Mouse (Mus musculus): Measurements from ENCODE around the gene Dbndd2. TPM values are rescaled to one million over a fixed set of nuclear protein-coding genes. Genes with fewer than 3 reads are reported as not detected.
A peak's percentile ranks its signal among the peaks of the same experiment; 100 is the strongest.

The Dbndd2 gene
- polyA plus RNA-seq (2015; fragmentation: Nextera tagmentation; extraction: Ambion mirVana): 6.3 and 6.9 TPM in 2 replicates

DNA sequence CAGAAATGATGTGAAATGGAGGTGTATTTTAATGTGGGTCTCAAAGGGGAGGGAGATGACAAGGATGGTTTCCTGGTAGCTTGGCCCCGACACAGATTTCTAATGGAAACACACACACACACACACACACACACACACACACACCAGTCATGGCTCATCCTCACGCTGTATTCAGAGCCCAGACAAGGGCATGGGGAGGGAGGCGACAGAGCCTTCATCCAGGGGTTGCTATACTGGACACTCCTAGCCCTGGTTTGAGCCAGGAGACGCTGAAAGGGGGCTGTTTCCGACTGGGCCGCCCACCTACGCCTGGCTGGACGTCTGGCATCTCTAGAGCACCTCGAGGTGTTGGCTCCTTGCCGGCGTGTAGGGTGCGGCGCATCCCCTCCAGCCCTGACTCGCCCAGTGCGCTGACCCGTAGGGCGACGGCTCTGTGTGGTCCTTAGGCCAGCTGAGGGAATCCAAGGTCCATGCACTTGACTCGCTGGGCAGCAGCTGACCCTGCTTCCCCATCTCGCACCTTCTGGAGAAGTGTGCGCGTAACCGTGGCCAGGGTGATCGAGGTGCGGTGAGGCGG, at the start of gene Dbndd2:
Gene Dbndd2 (plus strand): TSS at position 426 of the 577 bp plus-strand sequence.
- Histone ChIP-seq H3K4me3 (peak within 1 kb of the TSS; percentile 67), H3K9ac (peak within 1 kb of the TSS; percentile 62), H3K27ac (no peak within 1 kb of the TSS), H3K4me1 (peaks cover 17% of the 10 kb centered on the region), H3K36me3 (0 out of 2 replicates have a peak, but pooled peaks cover 8% of the 10 kb centered on the region), H3K27me3 (peaks cover 36% of the 10 kb centered on the region), H3K9me3 (no peaks in the 10 kb centered on the region), H3K4me2 (peak within 1 kb of the TSS; percentile 100)
- 4% methylated on average over 26 of the region's 26 CpGs for WGBS
- ATAC-seq (ENCODE audit: insufficient number of reproducible peaks, low FRiP score, low TSS enrichment, low read depth): no peak

- no peaks in the 10 kb centered on the region for H3K36me3 ChIP-seq
- 22% methylated on average over 8 of the region's 8 CpGs for WGBS
- H3K4me1 ChIP-seq: peaks cover 97% of the 10 kb centered on the region
- no peaks in the 10 kb centered on the region for H3K9me3 ChIP-seq
- no peak overlapping the region for H3K4me3 ChIP-seq
- no peaks in the 10 kb centered on the region for H3K27me3 ChIP-seq
- no peak for ATAC-seq (ENCODE audit: insufficient number of reproducible peaks, low FRiP score, low TSS enrichment, low read depth)
- H3K9ac ChIP-seq: no peak overlapping the region
- peak overlapping the region; percentile 86 for H3K27ac ChIP-seq
- 0 out of 2 replicates have a peak overlapping the region, but pooled peaks have one; percentile 10 for H3K4me2 ChIP-seq
These were observed 49.5 kb upstream of the Dbndd2 start for GRCm38 (mm10) chr2:164436215-164436913.

DNA sequence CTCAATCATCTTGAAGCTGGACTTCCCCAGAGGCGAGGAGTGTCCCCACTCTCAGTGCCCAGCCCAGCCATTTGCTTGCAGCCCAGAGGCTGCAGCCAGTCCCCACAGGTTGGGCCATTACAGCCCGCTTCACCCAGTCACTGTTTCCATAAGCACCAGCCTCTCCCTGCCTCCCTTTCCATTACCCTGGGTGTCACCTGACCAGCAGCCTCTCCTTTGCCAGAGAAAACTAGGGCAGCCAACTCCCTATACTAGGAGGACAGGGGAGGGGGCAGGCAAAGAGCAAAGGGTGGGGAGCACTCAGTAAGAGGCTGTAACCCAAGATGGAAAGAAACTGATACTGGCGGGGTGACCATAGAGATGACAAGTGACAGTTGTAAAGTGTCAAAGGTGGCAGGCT, 48.9 kb upstream of the Dbndd2 start:
- Histone ChIP-seq H3K4me1 (peaks cover 97% of the 10 kb centered on the region), H3K9me3 (no peaks in the 10 kb centered on the region), H3K27ac (peak overlapping the region; percentile 86), H3K4me3 (no peak overlapping the region), H3K4me2 (0 out of 2 replicates have a peak overlapping the region, but pooled peaks have one; percentile 1), H3K27me3 (no peaks in the 10 kb centered on the region), H3K9ac (no peak overlapping the region), H3K36me3 (no peaks in the 10 kb centered on the region)
- 47% methylated on average over 3 of the region's 3 CpGs for WGBS
- peak; percentile 46 for ATAC-seq (ENCODE audit: insufficient number of reproducible peaks, low FRiP score, low TSS enrichment, low read depth)

GRCm38 (mm10) chr2:164437710-164438109, 48.2 kb upstream of the Dbndd2 start:
- Histone ChIP-seq H3K4me2 (no peak overlapping the region), H3K4me3 (no peak overlapping the region), H3K4me1 (peaks cover 91% of the 10 kb centered on the region), H3K9ac (no peak overlapping the region), H3K27ac (peak overlapping the region; percentile 86), H3K36me3 (no peaks in the 10 kb centered on the region), H3K9me3 (no peaks in the 10 kb centered on the region), H3K27me3 (no peaks in the 10 kb centered on the region)
- whole genome bisulfite sequencing: 42% methylated on average over 6 of the region's 6 CpGs
- ATAC-seq (ENCODE audit: insufficient number of reproducible peaks, low FRiP score, low TSS enrichment, low read depth): no peak

DNA sequence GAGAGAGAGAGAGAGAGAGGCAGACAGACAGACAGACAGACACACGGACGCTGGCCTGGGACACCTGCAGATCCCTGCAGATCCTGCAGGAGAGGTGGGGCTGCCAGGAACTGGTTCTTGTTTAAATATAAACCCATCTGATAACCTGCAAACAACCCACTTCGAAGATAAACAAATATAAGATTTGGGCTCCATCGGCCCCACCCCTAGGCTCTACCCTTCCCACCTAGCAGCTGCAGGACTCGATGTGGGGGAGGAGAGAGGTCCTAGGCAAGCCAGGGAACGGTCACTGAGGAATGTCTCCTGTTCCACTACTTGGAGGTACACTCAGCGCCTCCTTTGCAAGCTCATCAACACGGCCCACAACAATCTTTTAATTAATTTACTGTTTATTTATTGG, 47.6 kb upstream of the Dbndd2 start:
- Histone ChIP-seq H3K36me3 (no peaks in the 10 kb centered on the region), H3K4me1 (peaks cover 88% of the 10 kb centered on the region)

GRCm38 (mm10) chr2:164439001-164439421, 46.9 kb upstream of the Dbndd2 start:
- WGBS: 75% methylated on average over 3 of the region's 3 CpGs
- Histone ChIP-seq H3K27ac (peak overlapping the region; percentile 47; the same call in 1 of the 2 replicates), H3K4me1 (peaks cover 88% of the 10 kb centered on the region), H3K27me3 (no peaks in the 10 kb centered on the region), H3K9ac (no peak overlapping the region), H3K9me3 (no peaks in the 10 kb centered on the region), H3K36me3 (no peaks in the 10 kb centered on the region), H3K4me3 (no peak overlapping the region), H3K4me2 (no peak overlapping the region)
- no peak for ATAC-seq (ENCODE audit: insufficient number of reproducible peaks, low FRiP score, low TSS enrichment, low read depth)

More for the DNA sequence above, 47.6 kb upstream of the Dbndd2 start:
- Histone ChIP-seq H3K4me3 (no peak overlapping the region), H3K9ac (no peak overlapping the region), H3K27ac (no peak overlapping the region), H3K4me2 (no peak overlapping the region), H3K27me3 (no peaks in the 10 kb centered on the region), H3K9me3 (no peaks in the 10 kb centered on the region)
- ATAC-seq (ENCODE audit: insufficient number of reproducible peaks, low FRiP score, low TSS enrichment, low read depth): no peak
- 41% methylated on average over 8 of the region's 8 CpGs for WGBS

DNA sequence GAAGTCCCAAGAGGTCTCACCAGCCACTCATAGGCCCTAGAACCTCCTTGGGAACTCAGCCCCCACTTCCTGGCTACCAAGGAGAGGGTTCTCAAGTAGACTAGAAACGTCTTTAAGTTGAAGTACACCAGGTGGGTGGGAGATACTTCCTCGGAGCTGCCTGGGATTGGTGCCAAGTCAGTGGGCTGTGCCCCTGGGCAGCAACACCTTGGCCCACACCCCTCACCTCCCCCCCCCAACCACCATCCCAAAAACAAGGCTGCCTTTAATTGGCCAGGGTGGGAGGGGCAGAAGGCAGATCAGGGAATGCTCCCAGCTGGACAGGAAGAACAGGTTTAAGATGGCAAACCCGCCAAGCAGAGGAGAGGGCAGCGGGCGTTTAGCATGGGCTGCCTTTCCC, 45.6 kb upstream of the Dbndd2 start:
- Histone ChIP-seq H3K36me3 (no peaks in the 10 kb centered on the region), H3K4me3 (no peak overlapping the region), H3K4me2 (peak overlapping the region; percentile 10; the same call in 1 of the 2 replicates), H3K4me1 (peaks cover 75% of the 10 kb centered on the region), H3K9me3 (no peaks in the 10 kb centered on the region), H3K27ac (peak overlapping the region; percentile 67; the same call in 1 of the 2 replicates), H3K9ac (no peak overlapping the region), H3K27me3 (no peaks in the 10 kb centered on the region)
- WGBS: 46% methylated on average over 5 of the region's 5 CpGs
- no peak for ATAC-seq (ENCODE audit: insufficient number of reproducible peaks, low FRiP score, low TSS enrichment, low read depth)

DNA sequence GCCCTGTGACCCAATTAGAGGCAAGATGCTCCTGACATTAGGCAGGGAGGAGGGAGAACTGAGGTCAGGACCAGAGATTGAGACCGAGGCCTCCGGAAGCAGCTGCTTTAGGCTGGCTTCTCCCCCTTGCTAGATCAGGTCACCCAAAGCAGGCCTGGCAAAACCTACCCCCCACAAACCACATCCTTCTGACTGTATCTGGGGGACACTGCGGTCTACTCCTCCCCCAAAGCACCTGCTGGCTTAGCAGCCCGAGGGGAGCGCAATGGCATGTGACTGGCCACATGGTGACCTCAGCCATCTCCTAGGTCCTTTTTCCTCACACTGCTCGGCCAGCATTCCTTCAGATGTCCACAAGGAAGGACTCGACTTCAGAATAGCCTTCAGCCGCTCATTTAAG, 44.8 kb upstream of the Dbndd2 start:
- Histone ChIP-seq H3K27me3 (no peaks in the 10 kb centered on the region), H3K4me2 (peak overlapping the region; percentile 88), H3K36me3 (no peaks in the 10 kb centered on the region), H3K27ac (peak overlapping the region; percentile 67), H3K9me3 (no peaks in the 10 kb centered on the region), H3K4me3 (peak overlapping the region; percentile 69), H3K4me1 (peaks cover 67% of the 10 kb centered on the region), H3K9ac (0 out of 2 replicates have a peak overlapping the region, but pooled peaks have one; percentile 14)
- 29% methylated on average over 8 of the region's 8 CpGs for WGBS
- no peak for ATAC-seq (ENCODE audit: insufficient number of reproducible peaks, low FRiP score, low TSS enrichment, low read depth)

DNA sequence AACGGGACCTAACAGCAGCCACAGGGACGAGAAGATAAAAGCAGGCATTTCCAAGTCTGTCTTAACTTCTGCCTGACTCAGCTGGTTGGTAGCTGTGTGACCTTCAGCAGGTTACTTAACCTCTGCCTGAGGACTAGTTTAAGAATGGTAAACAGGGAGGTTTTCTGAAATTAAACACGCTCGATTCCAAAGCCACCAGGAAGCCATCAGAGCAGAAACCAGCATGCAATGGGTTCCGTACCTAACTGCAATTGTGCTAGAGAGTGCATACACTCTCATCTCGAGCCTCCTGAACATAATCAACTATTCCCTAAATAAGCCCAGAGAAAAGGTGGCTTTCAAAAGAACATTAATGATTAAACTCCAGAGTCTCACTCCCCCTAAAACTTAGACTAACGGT, 44.2 kb upstream of the Dbndd2 start:
- ATAC-seq (ENCODE audit: insufficient number of reproducible peaks, low FRiP score, low TSS enrichment, low read depth): no peak
- Histone ChIP-seq H3K36me3 (no peaks in the 10 kb centered on the region), H3K4me2 (peak overlapping the region; percentile 88), H3K9ac (0 out of 2 replicates have a peak overlapping the region, but pooled peaks have one; percentile 76), H3K9me3 (no peaks in the 10 kb centered on the region), H3K27me3 (no peaks in the 10 kb centered on the region), H3K27ac (no peak overlapping the region; the same call in 1 of the 2 replicates), H3K4me3 (peak overlapping the region; percentile 69), H3K4me1 (peaks cover 61% of the 10 kb centered on the region)
- 28% methylated on average over 7 of the region's 7 CpGs for WGBS

DNA sequence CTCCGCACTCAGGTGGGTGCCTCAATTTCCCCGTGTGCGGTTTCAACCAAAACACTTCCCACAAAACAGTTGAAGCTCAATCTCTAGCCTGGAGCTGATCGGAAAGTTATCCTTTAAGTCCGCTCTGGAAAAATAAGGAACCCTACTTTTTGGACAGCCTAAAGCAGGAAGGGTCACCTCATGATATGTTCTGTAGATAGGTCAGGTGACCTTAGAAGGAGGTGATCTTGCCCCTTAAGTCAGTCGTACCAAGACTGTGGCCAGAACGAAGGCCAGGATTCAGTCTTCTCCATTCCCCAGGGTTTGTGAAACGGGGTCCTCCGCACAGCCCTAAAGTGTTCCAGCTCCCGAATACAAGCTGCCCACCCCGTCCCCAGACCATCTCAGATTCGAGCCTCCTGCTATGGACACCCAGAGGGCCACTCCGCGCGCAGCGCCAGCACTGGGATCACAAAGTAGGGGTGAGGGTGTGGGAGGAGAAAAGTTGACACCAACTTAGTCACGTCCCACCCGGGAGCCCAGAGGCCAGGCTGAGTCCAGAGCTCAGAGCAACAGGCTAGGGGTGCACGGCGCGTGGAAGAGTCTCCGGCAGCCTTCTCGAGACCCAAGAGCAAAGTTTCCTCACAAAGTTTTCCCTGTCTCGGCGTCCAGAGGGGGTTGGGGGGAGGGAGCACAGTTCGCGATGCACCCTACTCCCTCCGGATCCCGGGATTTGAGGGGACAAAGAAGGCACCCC, 43.4 kb upstream of the Dbndd2 start:
- Histone ChIP-seq H3K9ac (peak overlapping the region; percentile 76), H3K4me1 (peaks cover 54% of the 10 kb centered on the region), H3K27ac (peak overlapping the region; percentile 90), H3K27me3 (no peaks in the 10 kb centered on the region), H3K36me3 (no peaks in the 10 kb centered on the region), H3K4me3 (peak overlapping the region; percentile 69), H3K9me3 (no peaks in the 10 kb centered on the region), H3K4me2 (peak overlapping the region; percentile 88)
- 3% methylated on average over 29 of the region's 29 CpGs for WGBS
- ATAC-seq (ENCODE audit: insufficient number of reproducible peaks, low FRiP score, low TSS enrichment, low read depth): peak; percentile 40; the same call in 1 of the 2 replicates

DNA sequence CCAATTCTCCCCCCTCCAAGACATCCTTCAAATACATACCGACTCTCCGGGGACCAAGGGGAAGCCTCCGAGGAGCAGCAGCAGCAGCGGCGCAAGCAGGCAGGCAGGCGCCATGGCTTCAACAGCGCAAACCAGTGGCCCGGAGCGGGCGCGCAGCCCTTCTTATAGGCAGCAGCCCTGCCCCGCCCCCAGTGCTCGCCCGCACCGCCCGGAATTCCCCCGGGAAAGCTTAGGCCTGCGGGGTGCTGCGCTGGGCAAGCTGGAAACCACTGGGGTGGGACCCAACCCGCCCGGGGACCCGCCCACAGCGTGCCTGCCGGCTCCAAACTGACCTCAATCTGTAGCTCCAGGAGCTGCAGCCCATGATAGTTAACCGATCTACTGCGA, 42.9 kb upstream of the Dbndd2 start:
- Histone ChIP-seq H3K36me3 (no peaks in the 10 kb centered on the region), H3K4me1 (peaks cover 50% of the 10 kb centered on the region), H3K27me3 (no peaks in the 10 kb centered on the region), H3K27ac (peak overlapping the region; percentile 90), H3K4me3 (peak overlapping the region; percentile 69), H3K9ac (peak overlapping the region; percentile 76), H3K9me3 (no peaks in the 10 kb centered on the region), H3K4me2 (peak overlapping the region; percentile 88)
- under 1% methylated on average over 26 of the region's 26 CpGs for WGBS
- ATAC-seq (ENCODE audit: insufficient number of reproducible peaks, low FRiP score, low TSS enrichment, low read depth): peak; percentile 82
